Mouse (Mus musculus) lung, postnatal 0 days (tissue): ENCODE measurements at regions not wholly inside any gene's neighbourhood (a gene's known extent, or its start where the extent isn't known, plus 50 kb on each side); places are given as distances from the start of the nearest gene placed in this dataset.

Experiments
- CTCF ChIP-seq: IDR thresholded peaks from 2 replicates; pipeline ENCODE4 v1.5.1; 2016; ENCODE audit warnings: antibody characterized with exemption, mild to moderate bottlenecking
- EP300 ChIP-seq: IDR thresholded peaks from 2 replicates; pipeline ENCODE4 v1.6.1; 2016; ENCODE audit warnings: antibody characterized with exemption, mild to moderate bottlenecking, control low read depth

GRCm38 (mm10) chr6:99827625-99828024 is 101.4 kb upstream of the Prok2 start:
- TF ChIP-seq CTCF = no peak
- no peak for TF ChIP-seq EP300
